Mouse (Mus musculus): ENCODE data around the gene Vmn1r166.
"Not testable (repeated sequence)": the region's sequence is repeated elsewhere in the genome, so short reads cannot be mapped to it uniquely, and the experiment has no call there.

The Vmn1r166 gene

GRCm38 (mm10) chr7:23251582-23251981 lies at the start of gene Vmn1r166:
TSS of gene Vmn1r166 (minus strand) at chr7:23251682.
- in situ Hi-C loops (cut with MboI, MseI) = not testable (repeated sequence)

- in situ Hi-C loops (cut with MboI, MseI) = loop anchor here in 1 of 2 experiments (25.0 kb wide), 2 partner anchors 689 to 1864 kb away; partner anchors contain the start of gene Gm6882
Measured at GRCm38 (mm10) chr7:23300892-23301291, 49.4 kb upstream of the Vmn1r166 start, which contains the start of gene Nlrp4e. TSS of gene Nlrp4e (plus strand) at chr7:23301192.

GRCm38 (mm10) chr7:23278800-23279199 lies 27.3 kb upstream of the Vmn1r166 start, which contains the start of gene Gm6902:
TSS of gene Gm6902 (minus strand) at chr7:23278900.
- in situ Hi-C loops (cut with MboI, MseI) = not testable (repeated sequence)

- in situ Hi-C loops (cut with MboI, MseI) = not testable (repeated sequence)
Measured at GRCm38 (mm10) chr7:23217032-23217431, 34.5 kb downstream of the Vmn1r166 start, which contains the start of gene Vmn1r165. TSS of gene Vmn1r165 (plus strand) at chr7:23217332.
